Mouse (Mus musculus) forebrain, embryonic 15.5 days (tissue): Measurements from ENCODE around the gene Ptges2. TPM values are rescaled to one million over a fixed set of nuclear protein-coding genes. Genes with fewer than 3 reads are reported as not detected.

Experiments
- ATAC-seq: fragments of 200-750 bp; cut with Nextera tagmentation; replicated peaks from 2 replicates; pipeline ENCODE4 v1.8.0; 2017; ENCODE audit warnings: mild to moderate bottlenecking, moderate TSS enrichment, moderate library complexity
- H3K27ac ChIP-seq: fragments of 300-500 bp; sonication (generic); replicated peaks from 2 replicates; pipeline ENCODE4 v1.5.1; 2015; ENCODE audit warnings: mild to moderate bottlenecking, inconsistent platforms
- H3K27me3 ChIP-seq: fragments of 300-500 bp; sonication (generic); 2 replicates; pipeline ENCODE4 v1.6.1; 2015; ENCODE audit warnings: inconsistent platforms
- H3K36me3 ChIP-seq: fragments of 300-500 bp; sonication (generic); 2 replicates; pipeline ENCODE4 v1.6.1; 2015; ENCODE audit warnings: mild to moderate bottlenecking, inconsistent platforms
- H3K4me1 ChIP-seq: fragments of 300-500 bp; sonication (generic); 2 replicates; pipeline ENCODE4 v1.6.1; 2015; ENCODE audit warnings: inconsistent platforms
- H3K4me2 ChIP-seq: fragments of 300-500 bp; sonication (generic); replicated peaks from 2 replicates; pipeline ENCODE4 v1.6.1; 2015; ENCODE audit warnings: mild to moderate bottlenecking, inconsistent platforms
- H3K4me3 ChIP-seq: fragments of 300-500 bp; sonication (generic); 2 replicates; pipeline ENCODE4 v1.5.1; 2015; ENCODE audit warnings: mild to moderate bottlenecking, inconsistent platforms
- H3K9ac ChIP-seq: fragments of 300-500 bp; sonication (generic); replicated peaks from 2 replicates; pipeline ENCODE4 v1.6.1; 2015; ENCODE audit warnings: mild to moderate bottlenecking, inconsistent platforms
- H3K9me3 ChIP-seq: fragments of 300-500 bp; sonication (generic); 2 replicates; pipeline ENCODE4 v1.6.1; 2016; ENCODE audit warnings: inconsistent platforms
- WGBS: fragments of 180-500 bp; shearing (Covaris S2); methylation state at CpG from one replicate; pipeline ENCODE4 v1.1.7; 2015; ENCODE audit warnings: mixed read lengths; 5-methylcytosine and 5-hydroxymethylcytosine counted together
- polyA plus RNA-seq: library from polyadenylated mRNA; unstranded; fragments of >200 nt; fragmentation: Nextera tagmentation; extraction: Ambion mirVana; gene quantifications from 2 replicates; pipeline ENCODE4 v1.2.1, GENCODE M21; 2015

The Ptges2 gene
- polyA plus RNA-seq, 1 experiment from 2014 or later = 40.3 TPM

DNA sequence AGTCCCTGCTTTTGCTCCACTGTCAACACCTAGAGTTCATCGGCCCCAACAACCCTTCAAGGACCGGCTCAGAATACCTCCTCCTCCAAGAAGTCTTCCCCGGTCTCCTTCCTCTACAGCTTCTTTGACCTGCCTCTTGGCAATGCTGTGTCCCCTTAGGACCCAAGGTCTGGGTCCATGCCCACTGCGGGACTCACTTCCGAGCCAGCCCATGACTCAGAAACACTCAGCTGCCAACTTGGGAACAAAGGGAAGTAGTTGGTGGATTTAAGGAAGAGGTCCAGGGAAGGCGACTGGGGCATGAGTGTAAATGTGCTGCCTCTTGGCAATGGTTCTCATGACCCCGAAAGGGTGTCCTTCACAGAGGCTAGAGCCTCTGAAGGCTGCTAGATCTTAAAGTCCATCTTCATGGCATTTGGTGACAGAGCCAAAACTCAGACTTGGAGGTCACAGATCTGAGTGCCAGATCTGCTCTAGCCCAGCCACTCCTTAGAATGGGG lies 15.6 kb upstream of the Ptges2 start:
- no peak overlapping the region for H3K27ac ChIP-seq
- peaks cover 12% of the 10 kb centered on the region for H3K4me1 ChIP-seq
- no peaks in the 10 kb centered on the region for H3K9me3 ChIP-seq
- H3K36me3 ChIP-seq = peaks cover 44% of the 10 kb centered on the region
- no peak overlapping the region for H3K4me3 ChIP-seq
- H3K4me2 ChIP-seq = no peak overlapping the region
- no peak for ATAC-seq
- WGBS = 84% methylated on average over 7 of the region's 7 CpGs
- 0 out of 2 replicates have a peak, but pooled peaks cover 5% of the 10 kb centered on the region for H3K27me3 ChIP-seq
- no peak overlapping the region for H3K9ac ChIP-seq

DNA sequence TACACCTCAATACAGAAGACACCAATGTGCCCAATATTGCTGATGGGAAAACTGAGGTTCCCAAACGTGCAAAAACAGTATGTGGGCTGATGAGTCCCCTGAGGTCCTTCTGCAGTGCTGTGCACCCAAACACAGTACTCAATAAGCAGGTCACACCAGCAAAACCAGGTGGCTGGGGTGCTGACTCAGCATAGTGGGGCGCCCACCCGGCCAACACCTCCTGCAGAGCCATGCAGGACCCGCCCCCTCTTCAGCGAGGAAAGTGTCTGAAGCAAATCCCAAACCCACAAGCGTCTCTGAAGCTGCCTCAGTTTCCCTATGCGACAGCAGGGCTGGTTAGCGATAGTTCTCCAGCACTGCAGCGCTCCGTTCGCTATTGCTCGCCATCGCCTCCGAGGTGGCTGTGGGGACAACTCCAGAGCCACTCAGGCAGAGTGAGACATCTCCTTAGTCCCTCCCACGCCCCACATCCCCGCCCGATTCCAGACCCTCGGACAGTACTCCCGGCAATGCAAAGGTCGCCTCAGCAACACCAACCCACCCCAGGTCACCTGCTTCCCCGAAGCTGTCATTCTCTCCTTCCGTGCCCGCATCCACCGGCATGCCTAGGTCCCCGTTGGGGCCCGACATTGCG lies 14.4 kb upstream of the Ptges2 start:
- Histone ChIP-seq H3K9ac (peak overlapping the region; percentile 71), H3K4me2 (peak overlapping the region; percentile 94), H3K27ac (no peak overlapping the region; the same call in 1 of the 2 replicates), H3K4me1 (peaks cover 12% of the 10 kb centered on the region), H3K27me3 (0 out of 2 replicates have a peak, but pooled peaks cover 5% of the 10 kb centered on the region), H3K9me3 (no peaks in the 10 kb centered on the region), H3K36me3 (peaks cover 32% of the 10 kb centered on the region), H3K4me3 (peak overlapping the region; percentile 70)
- 2% methylated on average over 27 of the region's 27 CpGs for WGBS
- ATAC-seq = peak; percentile 75

DNA sequence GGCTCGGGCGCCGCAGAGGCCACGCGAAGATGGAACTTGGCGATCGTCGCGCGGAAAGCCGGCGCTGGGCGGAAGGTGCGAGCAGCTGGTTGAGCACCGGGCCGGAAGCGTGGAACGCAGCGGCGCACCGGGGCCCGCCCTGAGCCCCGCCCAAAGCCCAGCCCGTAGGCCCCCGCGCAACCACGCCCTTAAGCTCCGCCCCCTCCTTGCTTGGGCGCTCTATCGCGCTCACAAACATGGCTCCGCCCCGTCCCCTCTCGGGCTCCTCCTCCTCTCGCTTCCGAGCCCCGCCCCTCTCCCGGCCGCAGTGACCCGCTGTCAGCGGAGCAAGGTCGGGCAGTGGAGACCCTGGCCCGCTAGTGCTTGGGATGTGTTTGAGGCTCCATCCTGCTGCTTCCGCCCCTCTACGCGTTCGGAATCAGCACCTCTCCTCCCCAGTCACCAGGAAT lies 13.9 kb upstream of the Ptges2 start, which contains the start of gene 1110008P14Rik:
1110008P14Rik (minus strand) TSS at position 164 of the 449 bp plus-strand sequence.
- Histone ChIP-seq H3K9me3 (no peaks in the 10 kb centered on the region), H3K27ac (no peak within 1 kb of the TSS; the same call in 1 of the 2 replicates), H3K27me3 (0 out of 2 replicates have a peak, but pooled peaks cover 5% of the 10 kb centered on the region), H3K9ac (peak within 1 kb of the TSS; percentile 71), H3K4me1 (peaks cover 12% of the 10 kb centered on the region), H3K4me3 (peak within 1 kb of the TSS; percentile 70), H3K4me2 (peak within 1 kb of the TSS; percentile 94), H3K36me3 (peaks cover 26% of the 10 kb centered on the region)
- peak; percentile 89 for ATAC-seq
- WGBS = 1% methylated on average over 47 of the region's 47 CpGs

DNA sequence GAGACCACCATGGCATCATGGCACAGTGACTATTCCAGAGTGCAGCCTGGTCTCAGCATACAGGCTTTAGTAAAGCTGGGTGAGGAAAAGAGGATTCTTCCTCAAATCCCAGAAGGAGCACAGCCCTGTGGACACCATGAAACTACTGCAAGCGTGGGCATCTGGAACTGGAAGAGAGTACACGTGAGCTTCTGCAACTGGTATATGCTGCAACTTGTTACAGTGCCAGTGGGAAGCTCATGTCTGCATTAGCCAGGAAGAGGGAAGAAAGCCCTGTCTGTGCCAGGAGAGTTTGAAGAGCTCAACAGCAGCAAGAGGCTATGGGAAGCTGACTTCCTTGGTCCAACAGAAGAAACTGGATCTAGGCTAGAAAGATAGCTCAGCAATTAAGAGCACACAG lies 13.0 kb upstream of the Ptges2 start:
- Histone ChIP-seq H3K27me3 (0 out of 2 replicates have a peak, but pooled peaks cover 5% of the 10 kb centered on the region), H3K27ac (no peak overlapping the region), H3K4me3 (no peak overlapping the region), H3K9ac (no peak overlapping the region), H3K9me3 (no peaks in the 10 kb centered on the region), H3K36me3 (peaks cover 19% of the 10 kb centered on the region), H3K4me2 (no peak overlapping the region), H3K4me1 (peaks cover 12% of the 10 kb centered on the region)
- ATAC-seq = no peak
- WGBS = 85% methylated on average over 2 of the region's 2 CpGs

DNA sequence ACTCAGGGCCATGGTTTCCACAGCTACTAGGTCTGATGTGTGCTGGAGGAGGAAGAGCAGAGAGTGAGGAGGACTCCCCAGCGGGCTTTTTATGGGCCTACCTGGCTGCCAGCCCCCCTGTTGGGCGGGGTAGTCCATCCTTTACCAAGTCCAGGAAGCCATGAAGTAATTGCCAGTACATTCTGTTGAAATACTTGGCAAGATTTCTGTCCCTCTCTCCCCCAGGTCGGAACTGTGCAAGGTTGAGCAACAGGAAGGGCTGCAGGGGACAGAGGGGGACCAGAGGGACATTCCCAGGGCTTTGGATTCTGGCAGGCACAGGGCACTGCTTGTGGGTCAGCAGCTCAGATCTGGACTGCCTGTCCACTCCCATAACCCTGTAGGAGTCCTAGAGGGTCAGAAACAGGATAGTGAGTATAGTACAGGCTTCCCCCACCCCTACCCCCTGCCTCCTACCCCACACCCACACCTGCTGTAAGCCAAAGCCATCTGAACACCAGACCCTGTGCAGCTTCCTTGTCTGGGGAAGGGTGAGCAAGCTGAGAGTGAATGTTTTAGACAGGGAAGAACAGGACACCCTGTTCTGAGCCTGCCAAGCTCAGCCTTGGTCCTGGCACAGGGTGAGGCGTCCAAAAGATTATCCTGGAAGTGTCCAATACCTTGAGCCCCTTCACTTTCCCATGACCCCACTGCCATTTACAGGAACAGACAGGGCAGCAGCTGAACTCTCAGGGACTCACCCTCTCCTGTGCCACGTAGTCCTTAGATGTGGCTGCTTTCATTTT lies 7.8 kb upstream of the Ptges2 start, which contains the start of gene Lcn2:
Lcn2 (minus strand) TSS at position 547 of the 785 bp plus-strand sequence.
- no peak within 1 kb of the TSS for H3K9ac ChIP-seq
- H3K9me3 ChIP-seq = no peaks in the 10 kb centered on the region
- no peaks in the 10 kb centered on the region for H3K4me1 ChIP-seq
- 58% methylated on average over 5 of the region's 5 CpGs for WGBS
- H3K4me3 ChIP-seq = no peak within 1 kb of the TSS
- H3K27ac ChIP-seq = no peak within 1 kb of the TSS
- ATAC-seq = no peak
- H3K27me3 ChIP-seq = 0 out of 2 replicates have a peak, but pooled peaks cover 5% of the 10 kb centered on the region
- no peak within 1 kb of the TSS for H3K4me2 ChIP-seq
- H3K36me3 ChIP-seq = no peaks in the 10 kb centered on the region

DNA sequence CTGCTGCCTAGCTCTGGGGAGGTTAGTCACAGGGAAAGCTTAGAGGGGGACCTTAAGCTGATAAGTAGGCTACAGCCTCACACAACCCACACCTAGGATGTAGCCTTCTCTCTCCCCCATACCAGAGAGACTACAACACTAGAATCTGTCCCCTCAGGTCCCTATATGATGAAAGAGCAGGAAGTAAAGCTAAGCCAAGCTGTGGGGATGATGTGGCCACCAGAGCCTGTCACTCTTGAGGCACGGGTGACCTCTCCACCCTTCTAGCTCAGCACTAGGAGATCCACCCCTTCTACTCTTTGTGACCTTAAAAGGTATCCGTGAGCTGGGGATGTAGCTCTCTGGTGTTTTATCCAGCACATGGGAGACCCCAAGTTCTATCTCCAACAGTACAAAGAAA lies 6.5 kb upstream of the Ptges2 start:
- ATAC-seq = no peak
- H3K36me3 ChIP-seq = no peaks in the 10 kb centered on the region
- no peaks in the 10 kb centered on the region for H3K9me3 ChIP-seq
- H3K27me3 ChIP-seq = no peaks in the 10 kb centered on the region
- no peaks in the 10 kb centered on the region for H3K4me1 ChIP-seq
- no peak overlapping the region for H3K4me3 ChIP-seq
- 72% methylated on average over 2 of the region's 2 CpGs for WGBS
- H3K4me2 ChIP-seq = no peak overlapping the region
- no peak overlapping the region for H3K27ac ChIP-seq
- H3K9ac ChIP-seq = no peak overlapping the region

DNA sequence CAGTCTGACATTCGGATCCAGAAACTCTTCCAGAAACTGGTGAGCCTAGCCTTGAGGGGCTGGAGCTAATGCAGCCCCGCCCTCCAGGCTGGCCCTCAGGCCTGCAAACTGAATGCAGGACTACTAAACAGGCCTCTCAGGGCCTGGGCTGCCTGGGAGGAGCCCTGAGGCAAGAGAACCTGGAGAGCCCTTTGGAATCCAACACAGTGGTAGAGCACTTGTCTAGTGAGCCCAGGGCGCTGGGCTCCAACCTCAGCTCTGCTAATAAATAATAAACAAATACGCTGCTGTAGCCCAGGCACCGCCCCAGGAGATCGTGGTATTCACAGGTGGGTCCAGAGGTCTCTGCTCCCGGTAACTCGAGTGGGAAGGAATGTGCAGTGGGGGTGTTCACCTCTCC lies 4.8 kb upstream of the Ptges2 start:
- no peaks in the 10 kb centered on the region for H3K27me3 ChIP-seq
- no peak overlapping the region for H3K9ac ChIP-seq
- no peak overlapping the region for H3K4me3 ChIP-seq
- no peak overlapping the region for H3K4me2 ChIP-seq
- H3K9me3 ChIP-seq = no peaks in the 10 kb centered on the region
- no peaks in the 10 kb centered on the region for H3K36me3 ChIP-seq
- no peak for ATAC-seq
- WGBS = 81% methylated on average over 8 of the region's 8 CpGs
- H3K27ac ChIP-seq = no peak overlapping the region
- H3K4me1 ChIP-seq = peaks cover 6% of the 10 kb centered on the region

DNA sequence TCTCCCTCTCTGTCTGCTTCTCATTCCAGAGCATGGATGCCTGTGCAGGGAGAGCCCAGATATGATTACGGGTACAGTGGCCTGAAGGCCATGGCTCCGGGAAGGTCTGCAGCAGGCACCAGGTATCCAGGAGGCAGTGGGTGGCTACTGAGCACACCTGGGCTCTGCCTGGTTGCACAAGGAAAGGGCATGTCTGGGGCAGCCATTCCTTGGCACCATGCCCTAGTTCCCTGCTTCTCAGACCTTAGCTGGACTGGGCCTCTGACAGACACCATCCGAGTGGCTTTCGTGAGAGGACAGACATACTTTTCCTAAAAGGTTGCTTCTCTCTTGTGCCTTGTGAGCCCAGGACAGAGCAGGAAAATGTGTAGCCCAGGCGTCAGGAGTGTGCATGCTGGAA lies 3.6 kb upstream of the Ptges2 start:
- no peak overlapping the region for H3K4me2 ChIP-seq
- no peaks in the 10 kb centered on the region for H3K36me3 ChIP-seq
- peaks cover 13% of the 10 kb centered on the region for H3K4me1 ChIP-seq
- no peak overlapping the region for H3K4me3 ChIP-seq
- H3K27me3 ChIP-seq = no peaks in the 10 kb centered on the region
- H3K9me3 ChIP-seq = no peaks in the 10 kb centered on the region
- H3K27ac ChIP-seq = no peak overlapping the region
- no peak for ATAC-seq
- no peak overlapping the region for H3K9ac ChIP-seq
- WGBS = 82% methylated on average over 5 of the region's 5 CpGs

DNA sequence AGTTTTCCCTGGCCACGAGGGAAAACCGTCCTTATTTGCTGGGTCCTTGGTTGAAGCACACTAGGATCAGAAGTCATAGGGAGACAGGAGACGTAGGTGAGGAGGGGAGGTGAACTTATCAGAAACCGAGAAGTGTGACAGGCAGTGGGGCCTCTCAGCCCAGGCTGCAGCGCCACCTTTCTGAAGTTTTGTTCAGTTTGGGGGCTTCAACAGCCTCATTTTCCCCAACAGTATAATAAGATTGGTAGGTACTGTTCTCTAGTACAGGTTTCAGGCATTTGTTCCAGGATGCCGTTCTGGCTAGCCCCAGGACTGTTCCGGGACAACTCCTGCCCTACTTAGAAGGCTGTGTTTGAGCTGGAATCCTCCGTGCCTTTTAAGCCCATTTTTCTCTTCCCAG lies 723 bp upstream of the Ptges2 start:
- Histone ChIP-seq H3K9ac (peak overlapping the region; percentile 68), H3K27me3 (no peaks in the 10 kb centered on the region), H3K27ac (peak overlapping the region; percentile 95), H3K4me1 (peaks cover 21% of the 10 kb centered on the region), H3K9me3 (no peaks in the 10 kb centered on the region), H3K4me3 (peak overlapping the region; percentile 74), H3K36me3 (no peaks in the 10 kb centered on the region; the same call in 1 of the 2 replicates), H3K4me2 (peak overlapping the region; percentile 89)
- ATAC-seq = no peak
- WGBS = 6% methylated on average over 8 of the region's 8 CpGs

DNA sequence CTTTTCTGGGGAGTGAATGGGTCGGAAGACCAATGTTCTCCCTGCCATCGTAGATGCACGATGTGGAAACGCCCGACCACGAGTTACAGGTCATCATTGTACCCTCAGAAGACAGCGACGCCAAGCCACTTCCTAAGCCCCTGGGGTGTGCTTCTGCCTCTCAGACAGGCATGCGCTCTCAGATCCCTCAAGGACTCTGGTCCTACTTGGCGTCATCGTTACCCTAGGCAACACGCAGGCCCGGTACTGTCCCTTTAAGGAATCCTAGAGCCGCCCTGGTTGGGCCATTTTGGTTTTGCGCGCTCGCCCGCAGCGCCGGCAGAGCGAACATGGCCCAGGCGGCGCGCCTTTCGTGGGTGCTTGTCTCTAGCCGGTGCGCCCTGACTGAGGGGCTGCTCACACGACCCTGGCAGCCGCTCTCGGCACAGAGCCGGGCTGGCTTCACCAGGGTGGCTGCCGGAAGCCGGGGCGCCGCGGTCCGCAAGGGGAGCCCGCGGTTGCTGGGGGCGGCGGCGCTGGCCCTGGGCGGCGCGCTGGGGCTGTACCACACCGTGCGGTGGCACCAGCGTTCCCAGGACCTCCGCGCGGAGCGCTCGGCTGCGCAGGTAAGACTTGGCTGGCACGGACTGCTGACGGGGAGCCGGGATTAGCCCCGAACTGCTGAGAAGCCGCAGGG lies 388 bp downstream of the Ptges2 start:
- H3K9ac ChIP-seq = peak overlapping the region; percentile 68
- no peaks in the 10 kb centered on the region for H3K27me3 ChIP-seq
- WGBS = under 1% methylated on average over 59 of the region's 59 CpGs
- peak overlapping the region; percentile 89 for H3K4me2 ChIP-seq
- peaks cover 6% of the 10 kb centered on the region for H3K36me3 ChIP-seq
- peak overlapping the region; percentile 95 for H3K27ac ChIP-seq
- peak overlapping the region; percentile 74 for H3K4me3 ChIP-seq
- peaks cover 21% of the 10 kb centered on the region for H3K4me1 ChIP-seq
- no peaks in the 10 kb centered on the region for H3K9me3 ChIP-seq
- ATAC-seq = peak; percentile 98

DNA sequence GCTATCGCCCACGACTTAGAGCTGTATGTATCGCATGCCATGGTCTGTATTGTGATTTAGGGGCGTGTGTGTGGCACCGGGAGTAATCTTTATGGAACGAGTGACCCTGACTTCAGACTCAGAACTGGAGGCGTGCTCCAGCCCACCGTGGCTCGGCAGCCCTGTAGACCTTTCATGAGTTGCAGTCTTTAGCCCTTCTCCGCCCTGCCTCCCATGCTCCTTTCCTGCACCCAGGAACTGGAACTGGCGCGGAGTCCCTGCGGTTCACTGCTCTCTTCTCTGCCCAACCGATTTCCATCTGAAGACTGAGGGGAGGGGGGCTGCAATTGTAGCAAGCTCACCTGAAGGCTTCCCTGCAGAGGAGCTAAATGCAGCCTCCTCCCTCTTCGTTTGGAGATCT lies 999 bp downstream of the Ptges2 start:
- H3K27me3 ChIP-seq = no peaks in the 10 kb centered on the region
- peaks cover 9% of the 10 kb centered on the region for H3K36me3 ChIP-seq
- H3K4me2 ChIP-seq = peak overlapping the region; percentile 89
- no peak for ATAC-seq
- peak overlapping the region; percentile 95 for H3K27ac ChIP-seq
- H3K4me1 ChIP-seq = peaks cover 21% of the 10 kb centered on the region
- 2% methylated on average over 15 of the region's 15 CpGs for WGBS
- peak overlapping the region; percentile 68 for H3K9ac ChIP-seq
- peak overlapping the region; percentile 74 for H3K4me3 ChIP-seq
- no peaks in the 10 kb centered on the region for H3K9me3 ChIP-seq
